Mouse (Mus musculus): ENCODE data around the gene Naa38.
A peak's percentile ranks its signal among the peaks of the same experiment; 100 is the strongest.

Naa38 gene

DNA sequence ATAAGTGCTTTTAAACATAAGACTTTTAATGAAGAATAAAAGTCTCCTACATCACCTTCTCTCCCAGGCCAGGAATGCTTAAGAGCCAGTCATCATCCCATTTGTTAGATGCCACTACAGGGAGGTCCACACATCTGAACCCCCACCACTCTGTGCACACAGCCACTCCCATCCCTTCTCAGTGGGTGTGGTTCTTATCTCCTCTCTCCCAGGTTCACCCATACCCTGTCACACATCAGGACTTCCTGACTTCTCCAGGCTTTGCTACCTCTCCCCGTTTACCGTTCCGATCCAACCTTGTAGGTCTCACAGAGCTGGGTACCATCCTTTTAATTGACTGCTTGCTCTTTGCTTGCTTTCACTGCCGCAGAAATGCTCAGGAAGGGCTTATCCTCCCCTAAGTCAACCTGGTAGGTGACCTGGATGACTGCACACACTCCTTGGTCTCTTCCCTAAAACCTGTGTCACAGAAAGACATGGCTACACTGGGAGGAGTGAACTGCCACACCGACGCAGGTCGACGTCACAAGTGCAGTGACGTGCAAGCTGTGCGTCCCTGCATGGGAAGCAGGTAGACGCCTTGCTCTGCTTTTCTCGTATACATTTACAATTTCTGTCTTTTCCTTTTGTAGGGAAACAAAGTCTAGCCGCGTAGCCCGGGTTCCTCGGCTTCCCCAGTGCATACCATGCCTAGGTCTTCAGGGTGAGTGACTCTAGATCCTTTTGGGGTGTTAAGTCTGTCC lies 21.9 kb upstream of the Naa38 start:
- DNase-seq: no peak

DNA sequence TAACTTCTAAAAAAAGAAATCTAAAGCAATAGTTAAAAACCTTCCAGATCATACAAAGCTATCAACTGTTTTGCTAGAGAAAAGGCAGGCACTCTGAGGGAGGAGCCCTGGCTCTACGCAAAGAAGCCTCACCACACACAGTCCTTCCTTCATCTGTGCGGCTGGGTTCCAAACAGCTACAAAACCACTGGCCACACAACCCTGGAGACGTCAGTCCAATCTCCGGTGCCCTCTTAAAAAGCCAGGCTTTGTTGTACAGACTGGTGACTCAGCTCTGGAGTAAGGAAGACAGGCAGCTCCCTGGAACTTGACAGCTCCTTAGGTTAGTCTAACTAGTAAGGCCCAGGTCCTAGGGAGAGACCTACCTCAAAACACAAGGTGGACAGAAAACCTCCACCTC lies 19.6 kb upstream of the Naa38 start:
- no peak for DNase-seq

DNA sequence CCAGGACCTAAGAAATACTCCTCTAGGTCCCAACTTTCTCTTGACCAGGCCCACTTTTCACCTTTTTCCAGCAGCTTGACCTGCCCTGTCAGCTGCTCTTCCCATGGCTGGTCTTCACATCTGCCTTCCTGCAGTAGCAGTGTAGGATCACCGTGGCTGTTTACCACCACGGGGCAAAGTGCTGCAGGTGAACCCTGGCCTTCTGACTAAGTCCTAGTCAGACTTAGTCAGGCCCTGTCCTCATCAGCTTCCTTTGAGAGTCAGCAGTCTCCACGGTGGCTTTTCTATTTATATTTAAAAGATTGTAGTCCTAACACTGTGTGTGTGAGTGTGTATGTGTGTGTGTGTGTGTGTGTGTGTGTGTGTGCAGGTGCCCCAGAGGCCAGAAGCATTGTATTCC lies 17.5 kb upstream of the Naa38 start:
- DNase-seq: no peak

DNA sequence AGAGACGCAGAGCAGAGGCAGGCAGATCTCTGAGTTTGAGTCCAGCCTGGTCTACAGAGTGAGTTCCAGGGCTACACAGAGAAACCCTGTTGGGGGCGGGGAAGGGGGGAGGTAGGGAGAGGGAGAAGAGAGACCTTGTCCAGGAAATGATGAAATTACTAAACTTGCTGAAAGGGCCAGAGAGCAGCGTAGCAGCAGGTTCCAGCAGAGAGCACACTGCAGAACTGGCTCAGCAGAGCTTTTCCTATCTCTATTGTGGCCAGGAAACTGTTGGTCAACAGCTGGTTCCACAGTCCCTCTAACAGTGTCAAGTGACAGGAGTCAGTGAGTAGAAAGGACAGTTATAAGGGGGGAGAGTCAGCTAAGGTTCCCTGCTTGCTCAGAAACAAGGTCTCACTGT lies 15.7 kb upstream of the Naa38 start:
- no peak for DNase-seq

DNA sequence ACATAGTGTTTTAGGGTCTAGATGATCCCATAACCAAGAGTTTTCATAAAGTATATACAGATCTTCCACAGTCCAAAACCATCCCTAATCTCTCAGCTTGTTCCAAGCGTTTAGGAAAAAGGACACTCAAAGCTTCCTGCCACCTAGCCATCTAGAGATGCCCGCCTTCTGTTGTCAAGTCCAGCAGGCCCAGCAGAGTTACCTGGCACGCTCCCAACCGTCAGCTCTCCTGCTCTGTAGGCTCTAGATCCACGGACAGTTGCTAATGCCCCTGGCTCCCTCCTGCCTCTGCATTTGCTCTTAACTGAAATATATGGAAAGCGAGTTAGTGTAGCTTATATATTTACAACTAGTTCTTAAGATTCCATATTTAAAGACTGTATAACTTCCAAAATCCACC lies 13.9 kb upstream of the Naa38 start:
- DNase-seq: no peak

DNA sequence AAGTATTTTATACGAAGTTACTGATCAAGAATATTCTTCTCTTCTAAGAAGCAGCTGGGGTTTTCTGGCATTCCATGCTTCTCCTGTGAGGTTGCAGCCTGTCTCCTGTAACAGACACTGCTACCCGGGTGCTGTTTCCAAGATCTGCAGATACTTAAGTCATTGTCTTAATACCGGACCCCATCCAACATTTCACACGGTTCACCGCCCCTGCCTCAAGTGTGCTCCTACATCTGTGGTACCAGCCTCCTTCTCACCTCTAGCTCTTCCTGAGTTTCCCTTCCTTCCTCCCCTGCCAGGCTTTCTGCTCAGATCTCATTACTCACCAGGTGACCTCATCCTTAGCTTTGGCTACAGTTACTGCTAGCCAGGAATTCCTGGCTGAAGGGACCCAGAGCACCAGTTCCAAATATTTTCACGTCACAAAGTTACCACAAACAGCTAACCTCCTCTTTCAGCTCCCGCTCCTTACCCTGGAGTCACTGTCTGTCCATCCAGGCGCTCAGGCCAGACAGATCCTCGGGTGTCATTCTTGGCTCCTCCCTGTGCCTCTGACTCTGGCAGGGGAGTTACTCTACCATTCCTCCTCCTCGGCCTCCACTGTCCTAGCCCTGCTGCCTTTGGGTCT lies 12.7 kb upstream of the Naa38 start:
- DNase-seq: no peak

DNA sequence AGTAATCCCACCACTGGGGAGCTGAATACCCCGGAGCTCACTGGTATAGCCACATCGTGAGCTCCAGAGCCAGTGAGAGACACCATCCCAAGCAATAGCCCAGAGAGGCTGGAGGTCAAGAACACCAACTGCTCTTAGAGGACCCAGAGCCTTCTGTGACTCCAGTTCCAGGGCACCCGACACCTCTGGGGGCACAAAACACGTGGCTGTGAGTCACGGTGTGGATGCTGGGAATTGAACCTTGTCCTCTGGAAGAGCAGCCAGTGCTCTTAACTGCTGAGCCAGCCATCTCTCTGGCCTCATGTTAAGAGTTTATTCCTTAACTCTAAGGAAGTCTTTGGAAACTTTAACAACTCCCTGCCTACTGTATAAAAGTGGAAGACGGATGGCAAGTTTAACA lies 10.3 kb upstream of the Naa38 start:
- DNase-seq: no peak

DNA sequence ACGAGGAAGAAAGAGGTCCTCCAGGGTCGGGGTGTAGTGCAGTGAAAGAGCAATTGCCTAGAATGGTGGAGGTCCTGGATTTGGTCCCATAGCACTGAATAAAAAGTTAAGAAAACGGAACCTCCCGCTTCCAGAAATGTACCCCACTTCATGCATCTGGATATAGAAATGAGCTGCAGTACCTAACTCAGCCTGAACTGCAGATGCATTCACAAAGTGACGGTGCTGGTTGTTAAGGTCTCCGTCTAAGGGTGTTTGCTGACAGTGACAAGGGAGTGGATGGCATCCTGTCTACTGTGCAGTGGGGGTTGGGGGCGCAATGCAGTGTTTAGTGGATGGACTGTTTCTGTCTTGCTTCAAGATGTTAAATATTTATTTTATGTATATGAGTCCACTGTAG lies 8.5 kb upstream of the Naa38 start:
- no peak for DNase-seq

DNA sequence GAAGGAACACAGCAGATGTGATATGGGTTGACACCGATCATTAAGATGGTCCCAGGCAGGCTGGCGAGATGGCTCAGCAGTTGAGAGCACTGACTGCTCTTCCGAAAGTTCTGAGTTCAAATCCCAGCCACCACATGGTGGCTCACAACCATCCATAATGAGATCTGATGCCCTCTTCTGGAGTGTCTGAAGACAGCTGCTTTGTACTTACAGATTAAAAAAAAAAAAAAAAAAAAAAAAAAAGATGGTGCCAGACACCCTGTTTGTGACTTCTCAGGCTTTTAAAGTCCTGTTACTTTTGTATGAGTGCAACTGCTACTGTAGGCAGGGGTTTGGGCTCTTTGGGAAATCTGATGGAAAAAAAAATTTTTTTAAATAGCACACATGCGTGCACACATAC lies 6.6 kb upstream of the Naa38 start:
- no peak for DNase-seq

DNA sequence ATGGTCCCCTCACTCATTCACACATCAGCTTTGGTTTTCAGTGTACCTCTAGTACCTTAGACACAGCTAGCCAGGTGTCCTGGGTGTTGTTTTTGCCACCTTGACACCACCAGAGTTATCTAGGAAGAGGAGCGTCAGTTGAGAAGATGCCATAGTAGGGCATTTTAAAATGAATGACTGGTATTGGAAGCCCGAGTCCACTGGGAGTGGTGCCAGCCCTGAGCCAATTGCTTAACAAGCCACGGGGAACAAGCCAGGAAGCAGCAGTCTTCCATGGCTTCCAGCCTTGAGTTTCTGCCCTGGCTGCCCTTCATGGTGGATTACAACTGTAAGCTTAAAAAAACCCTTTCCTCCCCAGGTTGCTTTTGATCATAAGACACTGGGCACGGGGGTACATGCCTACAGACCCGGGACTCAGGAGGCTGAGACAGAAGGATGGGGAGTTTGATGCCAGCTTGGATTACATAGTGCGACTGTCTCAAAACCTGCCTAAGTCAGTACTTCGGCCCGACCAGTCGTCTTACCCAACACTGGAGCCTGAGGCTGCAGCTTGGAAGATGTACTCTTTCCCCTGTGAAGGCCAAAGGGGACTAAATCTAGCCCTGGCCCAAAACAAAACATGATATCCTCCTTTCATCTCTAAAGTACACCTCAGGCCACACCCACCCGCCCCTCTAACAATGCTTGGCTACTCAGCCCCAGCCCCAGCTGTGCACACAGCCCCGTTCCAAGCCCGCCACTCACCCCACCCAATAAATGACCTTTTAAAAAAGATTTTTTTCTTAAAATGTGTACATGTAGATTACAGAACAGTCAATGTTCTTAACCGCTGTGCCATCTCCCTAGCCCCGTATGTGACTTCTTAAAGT lies 5.5 kb upstream of the Naa38 start:
- peak; percentile 31 to 61 for DNase-seq

DNA sequence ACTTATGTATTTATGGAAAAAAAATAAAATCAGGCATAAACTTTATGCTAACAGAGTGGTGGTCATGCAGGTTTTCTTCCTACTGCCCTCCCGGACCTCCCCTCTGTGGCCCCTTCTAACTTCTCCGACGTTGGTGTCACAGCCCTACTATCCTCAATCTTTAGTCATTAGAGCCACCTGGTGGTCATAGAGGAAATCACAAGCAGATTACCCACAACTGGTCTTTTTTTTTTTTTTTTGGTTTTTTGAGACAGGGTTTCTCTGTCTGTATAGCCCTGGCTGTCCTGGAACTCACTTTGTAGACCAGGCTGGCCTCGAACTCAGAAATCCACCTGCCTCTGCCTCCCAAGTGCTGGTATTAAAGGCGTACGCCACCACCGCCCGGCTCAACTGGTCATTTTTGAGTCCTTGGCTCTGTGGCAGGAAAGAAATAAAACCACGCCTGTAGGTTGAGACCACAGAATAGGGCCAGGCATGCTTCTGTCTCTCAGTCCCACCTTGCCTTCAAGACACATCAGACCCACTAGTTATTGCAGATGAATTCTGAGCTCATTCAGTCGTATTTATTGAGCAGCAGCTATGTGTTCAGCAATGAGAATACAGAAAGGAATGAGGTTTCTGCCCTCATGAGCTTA lies 4.8 kb upstream of the Naa38 start:
- DNase-seq: peak in 1 of 2 experiments; percentile 75

DNA sequence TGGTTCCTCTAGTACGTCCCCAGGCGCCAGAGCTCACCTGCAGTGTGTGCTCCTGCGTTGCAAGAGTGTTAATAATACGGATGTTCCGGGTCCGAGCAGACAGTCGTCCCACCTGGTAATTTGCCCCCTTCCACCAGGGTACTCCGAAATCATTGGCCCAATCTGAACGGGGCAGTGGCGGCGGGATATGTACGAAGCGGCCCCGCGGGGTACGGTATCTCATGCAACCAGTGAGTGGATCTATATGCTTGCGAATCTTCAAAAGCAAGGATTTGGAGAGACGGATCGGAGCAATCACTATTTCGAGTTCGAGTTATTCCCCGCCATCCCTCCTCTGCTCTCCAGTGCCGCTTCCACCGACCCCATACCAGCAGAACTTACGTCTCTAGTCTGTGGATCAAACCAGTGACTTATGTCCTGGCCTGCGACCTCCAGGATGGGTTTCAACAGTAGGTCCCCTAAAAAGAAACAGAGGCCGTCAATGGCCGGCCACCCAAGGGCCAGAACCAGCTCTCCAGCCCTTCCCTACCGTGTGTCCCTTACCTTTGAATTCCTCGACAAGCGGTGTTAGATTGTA lies 608 bp upstream of the Naa38 start:
- DNase-seq: peak in 1 of 2 experiments; percentile 23

DNA sequence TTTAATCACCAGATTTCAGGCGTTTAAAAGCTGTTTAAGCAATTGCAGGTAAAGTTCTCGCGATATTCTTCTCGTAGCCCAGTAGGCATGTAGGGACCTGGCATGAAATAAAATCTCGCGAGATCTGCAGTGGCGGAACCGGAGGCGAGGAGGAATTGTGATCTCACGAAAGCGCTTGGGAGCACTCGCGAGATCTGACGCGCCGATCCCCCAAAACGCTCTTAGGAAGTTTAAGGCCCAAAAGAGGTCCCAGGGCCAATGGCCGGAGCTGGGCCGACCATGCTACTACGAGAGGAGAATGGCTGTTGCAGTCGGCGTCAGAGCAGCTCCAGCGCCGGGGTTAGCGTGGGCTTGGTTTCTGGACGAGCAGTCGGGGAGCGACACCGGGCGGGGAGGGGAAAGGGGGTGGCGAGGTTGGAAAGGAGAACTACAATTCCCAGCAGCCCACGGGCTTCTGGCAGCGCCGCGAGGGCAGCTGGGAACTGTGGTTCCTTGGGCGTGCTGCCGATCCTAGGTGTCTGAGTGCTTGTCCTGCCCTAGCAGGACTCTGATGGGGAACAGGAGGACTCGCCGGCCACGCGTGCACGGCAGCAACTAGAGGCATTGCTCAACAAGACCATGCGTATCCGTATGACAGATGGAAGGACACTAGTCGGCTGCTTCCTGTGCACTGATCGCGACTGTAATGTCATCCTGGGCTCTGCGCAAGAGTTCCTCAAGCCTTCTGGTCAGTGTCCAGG lies 517 bp downstream of the Naa38 start:
- DNase-seq: peak; percentile 96 to 97

DNA sequence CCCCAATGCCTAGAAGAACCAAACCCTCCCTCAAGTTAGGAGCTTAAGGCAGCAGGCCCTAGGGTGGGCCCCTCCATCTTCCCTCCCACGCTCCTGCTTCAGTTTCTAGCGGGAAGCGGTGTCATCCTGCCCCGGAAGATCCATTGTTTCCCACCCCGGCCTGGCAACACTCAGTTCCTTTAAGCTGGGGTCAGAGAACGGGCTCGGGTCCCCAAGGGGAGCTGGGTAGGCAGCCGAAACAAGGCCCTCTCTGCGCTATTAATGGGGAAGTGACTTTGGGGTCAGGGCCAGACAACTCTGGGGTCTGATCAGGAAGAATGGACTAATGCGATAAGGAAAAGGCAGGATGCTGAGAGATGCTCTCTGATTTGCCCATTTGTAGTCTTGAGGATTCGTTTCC lies 1.5 kb downstream of the Naa38 start:
- DNase-seq: peak; percentile 73 to 82

DNA sequence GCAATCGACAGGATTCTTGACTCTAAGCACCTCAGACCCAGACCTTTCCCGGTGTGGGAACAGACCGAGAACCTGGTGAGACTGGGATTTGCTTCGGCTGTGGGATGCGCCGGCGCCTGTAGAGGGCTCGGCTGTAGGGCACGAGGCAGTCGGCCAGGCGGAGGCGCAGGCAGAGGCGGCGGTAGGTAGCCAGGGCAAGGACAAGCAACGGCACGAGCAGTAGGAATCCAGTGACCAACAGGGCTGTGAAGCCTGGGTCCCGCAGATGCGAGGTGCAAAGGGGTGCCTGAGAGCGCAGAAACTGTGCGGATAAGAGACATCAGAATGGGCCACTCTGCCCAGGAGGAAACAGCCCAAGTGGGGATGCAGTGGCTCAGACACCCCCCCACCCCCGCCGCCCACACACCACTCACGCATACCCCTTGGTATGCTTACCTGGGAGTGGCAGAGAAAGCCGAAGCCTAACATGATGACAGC lies 2.3 kb downstream of the Naa38 start:
- DNase-seq: peak; percentile 55 to 70

DNA sequence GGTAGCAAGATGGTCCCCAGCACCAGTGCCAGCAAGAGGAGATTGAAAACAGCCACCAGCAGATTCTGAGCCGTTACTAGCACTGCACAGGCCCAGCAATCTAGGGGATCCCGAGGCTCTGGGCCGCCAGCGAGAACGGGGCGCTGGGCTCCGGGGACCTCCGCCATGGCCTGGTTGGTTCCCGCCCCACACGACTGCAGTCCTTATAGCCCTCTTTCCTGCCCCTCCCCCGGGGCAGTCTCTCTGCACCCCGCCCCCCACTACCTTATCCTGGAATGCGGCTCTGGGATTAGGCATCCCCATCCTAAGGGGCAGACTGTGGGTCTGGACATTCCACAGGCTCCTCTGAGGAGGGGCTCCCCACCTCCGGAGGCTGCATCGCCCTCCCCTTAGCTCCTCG lies 2.8 kb downstream of the Naa38 start, which contains the start of gene Tmem88:
Gene Tmem88, minus strand, starts transcription at position 176 of the 400 bp plus-strand sequence.
- DNase-seq: peak; percentile 73 to 76

DNA sequence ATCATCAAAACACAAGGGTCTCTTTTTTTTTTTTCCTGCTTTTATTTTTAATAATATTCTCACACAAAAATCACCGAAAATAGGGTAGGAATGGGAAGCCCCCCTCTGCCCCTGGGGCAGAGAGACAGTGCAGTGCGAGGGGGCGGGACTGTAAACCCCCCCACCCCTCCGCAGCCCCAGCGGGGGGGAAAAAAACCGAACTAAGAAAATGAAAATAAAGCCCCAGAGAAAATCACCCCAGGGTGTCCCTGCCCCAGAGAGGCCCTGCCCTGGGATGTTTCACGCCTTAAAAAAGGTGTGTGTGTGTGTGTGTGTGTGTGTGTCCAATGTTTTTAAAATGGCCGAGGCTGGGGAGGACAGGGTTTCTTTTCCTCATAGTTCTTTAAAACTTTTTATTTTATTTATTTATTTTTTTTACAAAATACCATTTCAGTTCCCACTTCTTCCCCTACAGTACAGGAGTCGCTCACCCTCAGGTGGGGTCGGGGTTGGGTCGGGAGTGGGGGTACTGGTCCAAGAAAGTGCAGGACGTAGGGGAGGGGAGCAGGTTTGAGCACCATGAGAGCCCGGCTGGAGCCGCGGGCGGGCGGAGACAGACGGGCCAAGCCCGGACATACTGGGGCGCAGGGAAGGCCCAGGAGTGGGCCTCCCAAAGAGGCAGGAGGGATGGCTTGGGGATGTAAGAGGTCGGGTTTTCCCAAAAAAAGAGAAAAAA lies 3.4 kb downstream of the Naa38 start:
- DNase-seq: peak in 1 of 2 experiments; percentile 43

DNA sequence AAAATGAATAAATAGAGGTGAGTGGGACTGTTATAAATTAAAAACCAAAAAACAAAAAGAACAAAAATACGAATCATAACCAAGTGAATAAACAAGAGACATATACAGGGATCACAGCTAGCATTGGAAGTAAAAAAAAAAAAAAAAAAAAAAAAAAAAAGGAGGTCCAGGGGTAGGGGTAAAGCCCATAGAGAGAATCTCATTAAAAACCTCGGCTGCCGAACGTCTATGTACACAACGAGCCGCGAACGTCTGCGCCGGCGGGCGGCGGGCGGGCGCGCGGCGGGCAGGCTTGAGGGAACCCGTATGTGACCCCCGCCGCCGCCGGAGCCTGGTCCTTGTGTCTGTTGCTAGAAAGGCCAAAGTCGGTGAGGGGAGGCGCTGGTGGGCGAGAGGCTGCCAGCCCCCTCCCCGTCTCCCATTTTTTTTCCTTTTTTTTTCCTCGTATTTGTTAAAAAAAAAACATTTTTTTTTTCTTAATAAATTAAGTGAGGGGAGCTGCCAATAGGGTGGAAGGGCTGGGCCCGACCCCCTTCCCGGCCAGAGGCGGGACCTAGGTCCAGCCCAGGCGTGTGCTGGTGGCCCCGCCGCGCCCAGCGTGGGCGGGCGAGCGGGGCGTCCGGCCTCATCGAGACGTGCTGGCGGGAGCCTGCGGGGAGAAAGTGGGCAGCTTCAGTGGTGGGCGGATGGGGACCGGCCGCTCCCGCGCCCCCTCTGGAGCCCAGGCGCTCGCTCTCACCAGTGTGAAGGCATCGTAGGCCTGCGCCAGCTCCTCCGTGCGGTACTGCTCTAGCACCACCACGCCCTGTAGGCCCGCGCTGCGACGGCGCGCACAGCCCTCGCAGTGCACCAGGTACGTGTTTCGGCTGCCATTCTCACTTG lies 4.2 kb downstream of the Naa38 start:
- DNase-seq: peak; percentile 22 to 56

DNA sequence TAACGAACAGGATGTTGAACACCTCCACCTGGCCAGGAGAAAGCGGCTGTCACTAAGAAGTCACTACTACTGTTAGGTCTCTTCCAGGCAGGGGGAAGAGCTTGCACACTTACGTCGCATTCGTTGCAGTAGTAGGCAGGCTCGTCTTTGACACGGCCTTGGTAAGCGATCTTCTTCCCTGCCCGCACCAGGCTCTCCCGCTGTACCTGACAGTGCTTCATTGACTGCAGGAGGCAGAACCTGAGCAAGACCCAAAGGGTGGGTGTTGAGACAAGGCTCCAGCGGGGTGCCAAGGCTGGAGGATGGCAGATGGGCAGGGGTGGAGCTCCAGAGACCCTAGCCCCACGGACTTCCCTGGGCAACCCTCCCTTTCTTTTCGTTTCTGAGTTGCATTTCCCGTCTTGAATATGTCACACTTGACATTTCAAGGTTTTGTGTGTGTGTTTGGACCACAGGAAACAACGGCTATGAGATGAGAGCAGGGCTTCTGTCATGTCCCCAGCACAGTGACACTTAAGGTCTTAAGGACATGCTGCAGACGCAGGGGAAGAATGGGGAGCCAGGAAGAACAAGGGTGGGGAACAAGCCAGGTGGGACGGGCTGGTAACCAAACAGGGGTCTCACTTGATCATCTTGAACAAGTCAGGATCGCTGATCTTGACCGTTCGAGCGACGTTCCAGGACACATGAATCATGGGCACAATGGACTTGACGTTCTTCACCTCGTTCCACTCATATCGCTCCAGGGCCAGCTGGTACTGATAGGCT lies 5.0 kb downstream of the Naa38 start:
- DNase-seq: peak in 1 of 2 experiments; percentile 31
